7 mouse cellular contexts compared by ENCODE assay signal in the genomic region with DNA sequence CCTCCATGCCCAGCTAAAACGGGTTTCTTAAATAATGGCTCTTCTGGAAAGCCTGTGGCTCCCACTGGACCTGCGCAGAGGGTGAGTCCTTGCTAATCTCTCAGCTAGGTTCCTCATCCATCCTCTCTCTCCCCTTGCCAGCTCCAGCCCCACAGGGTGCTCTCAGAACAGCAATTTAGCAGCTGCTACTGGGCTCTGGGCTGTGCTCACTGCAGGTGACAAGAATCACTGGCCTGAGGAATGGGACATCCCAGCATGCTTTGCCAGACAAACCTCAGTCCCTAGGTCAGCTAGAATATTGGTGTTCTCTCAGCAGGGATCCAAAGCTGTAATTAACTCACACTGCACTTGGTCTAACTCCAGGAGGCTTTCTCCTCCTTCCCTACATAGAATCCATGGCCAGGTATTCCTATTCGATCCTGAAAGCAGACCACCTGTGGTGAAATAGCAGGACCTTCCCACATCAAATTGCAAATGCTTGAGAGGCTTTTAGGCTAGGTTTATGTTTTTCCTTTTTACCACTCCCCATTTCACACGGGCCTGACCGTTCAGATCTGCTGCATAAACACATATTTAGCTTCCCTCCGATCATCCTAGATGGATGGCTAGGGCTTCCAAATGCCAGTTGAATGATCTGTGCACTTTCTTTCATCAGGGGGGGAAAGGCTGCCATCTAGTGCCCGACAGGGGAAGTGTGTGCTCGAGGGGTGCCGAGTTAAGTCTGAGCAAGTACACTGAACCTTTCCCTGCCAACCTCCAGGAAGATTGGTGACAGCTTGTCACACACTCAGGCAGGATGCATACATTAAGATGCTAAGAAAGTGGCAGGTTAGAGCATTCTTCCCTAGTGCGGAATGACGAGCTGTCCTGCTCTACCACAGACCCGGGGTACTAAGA. TPM values are rescaled to one million over a fixed set of nuclear protein-coding genes. Genes with fewer than 3 reads are reported as not detected.
DNase-seq lines count a peak whose midpoint lies in the region; ATAC-seq and TF ChIP-seq lines count a peak whose summit lies in the region.

No protein-coding gene starts in this region.

- no peaks in the 10 kb centered on the region for H3K36me3 ChIP-seq in lung, postnatal 0 days (ENCODE audit: insufficient read depth, low read length)

- peak; percentile 48; the same call in 1 of the 2 replicates for ATAC-seq in lung, postnatal 0 days

- intact Hi-C loops in gastrocnemius, adult 2 months (cut with DNase I): loop anchor here (1.0 kb wide), 1 partner anchor 15 kb away; no protein-coding TSS in a partner anchor

- H3K27me3 ChIP-seq in lung, postnatal 0 days (replicated peaks; ENCODE audit: insufficient read depth, low read length): no peaks in the 10 kb centered on the region

- no peaks in the 10 kb centered on the region for H3K4me1 ChIP-seq in lung, postnatal 0 days (ENCODE audit: insufficient read depth, low read depth, low read length)

- 15% methylated on average over 12 of the region's 12 CpGs for WGBS in lung, postnatal 0 days

- no peak overlapping the region for H3K4me3 ChIP-seq in gastrocnemius, adult 2 months
- no peak overlapping the region for H3K4me3 ChIP-seq in lung, postnatal 0 days (ENCODE audit: low read depth, low read length)

- no peak for TF ChIP-seq EP300 in lung, postnatal 0 days (IDR thresholded peaks at IDR 0.05)

- TF ChIP-seq CTCF in gastrocnemius, adult 2 months (IDR thresholded peaks at IDR 0.05): peak; percentile 94
- TF ChIP-seq CTCF in lung, postnatal 0 days (IDR thresholded peaks at IDR 0.05): peak; percentile 91

- H3K9ac ChIP-seq in lung, postnatal 0 days (replicated peaks; ENCODE audit: low read depth): no peak overlapping the region

- DNase-seq in CD4-positive, CD25-positive, alpha-beta regulatory T cell, adult 2 months (ENCODE audit: low read depth, low spot score): peak; percentile 76
- DNase-seq in NIH3T3 (ENCODE audit: low read depth): peak; percentile 75
- DNase-seq in cerebellum, postnatal 36 days: peak; percentile 50 to 58
- peak; percentile 59 for DNase-seq in gastrocnemius, adult 2 months
- peak; percentile 47 for DNase-seq in kidney, postnatal 14 days
- DNase-seq in lung, postnatal 0 days (ENCODE audit: low spot score): peak; percentile 65
- DNase-seq in retina, embryonic 14.5 days (ENCODE audit: low spot score): peak; percentile 78

- no peak overlapping the region for H3K27ac ChIP-seq in gastrocnemius, adult 2 months
- no peak overlapping the region for H3K27ac ChIP-seq in lung, postnatal 0 days (ENCODE audit: low read length)

- no peak overlapping the region for H3K4me2 ChIP-seq in lung, postnatal 0 days (replicated peaks; ENCODE audit: low read depth, low read length)

- no peaks in the 10 kb centered on the region for H3K9me3 ChIP-seq in lung, postnatal 0 days (ENCODE audit: low read length)

RNA-seq across cellular contexts. Expression of a gene that starts 22.6 kb away (rescaled TPM):
- total RNA-seq in gastrocnemius, adult 2 months (2021): 10 to 100 TPM; 25.0 to 28.9 TPM
- 100.0 and 109 TPM in 2 replicates for polyA plus RNA-seq in lung, postnatal 0 days (2015; fragmentation: Nextera tagmentation; extraction: Ambion mirVana)
